Mouse (Mus musculus): Measurements from ENCODE around the gene 5330417H12Rik. TPM values are rescaled to one million over a fixed set of nuclear protein-coding genes. Genes with fewer than 3 reads are reported as not detected.

The 5330417H12Rik gene
- total and polyA plus RNA-seq, 2 experiments from 2014 or later = not detected

GRCm38 (mm10) chr7:107624432-107624831 is 529 bp downstream of the 5330417H12Rik start:
- Histone ChIP-seq H3K36me3 (replicated peaks; ENCODE audit: control insufficient read depth, insufficient read depth, low read length) (no peaks in the 10 kb centered on the region), H3K9ac (replicated peaks; ENCODE audit: low read depth, low read length) (no peak overlapping the region), H3K9me3 (replicated peaks; ENCODE audit: control insufficient read depth, low read length) (no peaks in the 10 kb centered on the region), H3K4me3 (ENCODE audit: low read depth, low read length) (no peak overlapping the region), H3K4me1 (ENCODE audit: control insufficient read depth, insufficient read depth) (no peaks in the 10 kb centered on the region), H3K4me2 (ENCODE audit: low read depth, low read length) (no peak overlapping the region), H3K27me3 (ENCODE audit: control insufficient read depth, insufficient read depth, low read length) (no peaks in the 10 kb centered on the region), H3K27ac (ENCODE audit: low read depth) (no peak overlapping the region)
- DNase-seq (ENCODE audit: low spot score) = no peak
- WGBS = 40% methylated on average over 3 of the region's 3 CpGs
- no peak for TF ChIP-seq EP300 (IDR thresholded peaks at IDR 0.05; ENCODE audit: low read depth)
- no peak for TF ChIP-seq CTCF (IDR thresholded peaks at IDR 0.05; ENCODE audit: low read depth)
- ATAC-seq (ENCODE audit: insufficient read depth, low read depth) = no peak

GRCm38 (mm10) chr7:107620137-107620536 is 4.8 kb downstream of the 5330417H12Rik start:
- Histone ChIP-seq H3K4me3 (ENCODE audit: low read depth, low read length) (no peak overlapping the region), H3K27ac (ENCODE audit: low read depth) (no peak overlapping the region), H3K4me2 (ENCODE audit: low read depth, low read length) (no peak overlapping the region), H3K36me3 (replicated peaks; ENCODE audit: control insufficient read depth, insufficient read depth, low read length) (no peaks in the 10 kb centered on the region), H3K9ac (replicated peaks; ENCODE audit: low read depth, low read length) (no peak overlapping the region), H3K4me1 (ENCODE audit: control insufficient read depth, insufficient read depth) (no peaks in the 10 kb centered on the region), H3K9me3 (replicated peaks; ENCODE audit: control insufficient read depth, low read length) (no peaks in the 10 kb centered on the region), H3K27me3 (ENCODE audit: control insufficient read depth, insufficient read depth, low read length) (no peaks in the 10 kb centered on the region)
- WGBS = 74% methylated on average over 3 of the region's 3 CpGs
- ATAC-seq (ENCODE audit: insufficient read depth, low read depth) (no peak), DNase-seq (ENCODE audit: low spot score) (no peak)
- TF ChIP-seq CTCF (IDR thresholded peaks at IDR 0.05; ENCODE audit: low read depth) (no peak), EP300 (IDR thresholded peaks at IDR 0.05; ENCODE audit: low read depth) (no peak)

- no peaks in the 10 kb centered on the region for H3K36me3 ChIP-seq (replicated peaks; ENCODE audit: control insufficient read depth, insufficient read depth, low read length)
- no peak for TF ChIP-seq CTCF (IDR thresholded peaks at IDR 0.05; ENCODE audit: low read depth)
- TF ChIP-seq EP300 (IDR thresholded peaks at IDR 0.05; ENCODE audit: low read depth) = no peak
- 50% methylated on average over 4 of the region's 4 CpGs for WGBS
- no peak overlapping the region for H3K27ac ChIP-seq (ENCODE audit: low read depth)
- H3K4me3 ChIP-seq (ENCODE audit: low read depth, low read length) = no peak overlapping the region
- no peaks in the 10 kb centered on the region for H3K27me3 ChIP-seq (ENCODE audit: control insufficient read depth, insufficient read depth, low read length)
- DNase-seq (ENCODE audit: low spot score) (no peak), ATAC-seq (ENCODE audit: insufficient read depth, low read depth) (no peak)
- no peaks in the 10 kb centered on the region for H3K4me1 ChIP-seq (ENCODE audit: control insufficient read depth, insufficient read depth)
- H3K9ac ChIP-seq (replicated peaks; ENCODE audit: low read depth, low read length) = no peak overlapping the region
- no peaks in the 10 kb centered on the region for H3K9me3 ChIP-seq (replicated peaks; ENCODE audit: control insufficient read depth, low read length)
- H3K4me2 ChIP-seq (ENCODE audit: low read depth, low read length) = no peak overlapping the region
Measured at GRCm38 (mm10) chr7:107619225-107619624, 5.7 kb downstream of the 5330417H12Rik start.

DNA sequence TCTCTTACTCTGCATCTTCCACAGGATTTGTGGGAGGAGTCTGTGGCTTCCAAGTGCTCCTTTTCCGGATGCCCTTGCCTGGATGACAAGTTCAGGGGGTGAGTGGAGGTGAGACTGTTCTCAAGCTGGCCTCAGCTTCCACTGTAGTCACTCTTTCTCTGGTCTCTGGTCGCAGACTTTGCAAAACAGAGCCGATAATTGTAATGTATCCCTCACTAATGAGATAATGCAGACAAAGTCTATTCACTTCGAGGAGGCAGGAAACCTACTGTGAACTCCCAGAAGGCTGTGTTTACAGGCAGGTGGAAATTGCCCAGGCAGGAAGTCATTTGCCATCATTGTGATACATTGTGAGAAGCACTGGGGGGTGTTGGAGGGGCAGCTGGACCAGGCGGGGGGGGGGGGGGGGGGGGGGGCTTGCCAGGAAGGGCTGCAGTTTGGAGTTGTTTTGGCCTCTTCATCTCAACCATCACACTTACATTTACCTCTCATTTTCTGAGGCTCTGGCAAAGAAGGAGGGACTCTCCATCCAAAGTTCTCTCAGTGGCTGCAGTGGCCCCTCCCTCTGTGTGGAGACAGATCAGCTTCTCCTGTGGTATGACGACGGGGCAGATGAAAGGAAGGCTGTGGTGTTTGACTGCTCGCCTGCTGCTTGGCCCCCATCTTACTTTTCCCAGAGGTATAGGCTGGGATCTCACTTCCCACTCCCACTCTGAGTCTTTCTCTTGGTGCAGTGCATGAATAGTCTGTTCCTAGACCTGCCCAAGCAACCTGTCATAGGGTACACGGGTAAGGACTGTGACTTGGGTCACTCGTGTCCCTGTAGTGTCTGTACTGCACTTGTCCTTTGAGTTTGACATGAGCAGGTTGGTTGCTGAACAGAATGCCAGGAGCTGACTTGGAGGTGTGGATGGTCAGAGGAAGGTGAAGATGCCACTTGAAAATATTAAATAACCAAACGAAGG is 6.7 kb downstream of the 5330417H12Rik start:
- no peaks in the 10 kb centered on the region for H3K4me1 ChIP-seq (ENCODE audit: control insufficient read depth, insufficient read depth)
- H3K27me3 ChIP-seq (ENCODE audit: control insufficient read depth, insufficient read depth, low read length) = no peaks in the 10 kb centered on the region
- ATAC-seq (ENCODE audit: insufficient read depth, low read depth) = no peak
- 31% methylated on average over 11 of the region's 11 CpGs for WGBS
- no peaks in the 10 kb centered on the region for H3K36me3 ChIP-seq (replicated peaks; ENCODE audit: control insufficient read depth, insufficient read depth, low read length)
- H3K9me3 ChIP-seq (replicated peaks; ENCODE audit: control insufficient read depth, low read length) = no peaks in the 10 kb centered on the region
- no peak overlapping the region for H3K4me3 ChIP-seq (ENCODE audit: low read depth, low read length)
- no peak for TF ChIP-seq CTCF (IDR thresholded peaks at IDR 0.05; ENCODE audit: low read depth)
- no peak for DNase-seq (ENCODE audit: low spot score)
- H3K9ac ChIP-seq (replicated peaks; ENCODE audit: low read depth, low read length) = no peak overlapping the region
- no peak overlapping the region for H3K4me2 ChIP-seq (ENCODE audit: low read depth, low read length)
- H3K27ac ChIP-seq (ENCODE audit: low read depth) = no peak overlapping the region

GRCm38 (mm10) chr7:107610880-107611279 is 14.1 kb downstream of the 5330417H12Rik start:
- DNase-seq (ENCODE audit: low spot score) = no peak
- Histone ChIP-seq H3K4me1 (ENCODE audit: control insufficient read depth, insufficient read depth) (no peaks in the 10 kb centered on the region), H3K9me3 (replicated peaks; ENCODE audit: control insufficient read depth, low read length) (no peaks in the 10 kb centered on the region), H3K4me2 (ENCODE audit: low read depth, low read length) (no peak overlapping the region), H3K27ac (ENCODE audit: low read depth) (no peak overlapping the region), H3K4me3 (ENCODE audit: low read depth, low read length) (no peak overlapping the region), H3K27me3 (ENCODE audit: control insufficient read depth, insufficient read depth, low read length) (no peaks in the 10 kb centered on the region), H3K36me3 (replicated peaks; ENCODE audit: control insufficient read depth, insufficient read depth, low read length) (no peaks in the 10 kb centered on the region), H3K9ac (replicated peaks; ENCODE audit: low read depth, low read length) (no peak overlapping the region)
- 63% methylated on average over 5 of the region's 5 CpGs for WGBS
- TF ChIP-seq EP300 (IDR thresholded peaks at IDR 0.05; ENCODE audit: low read depth) (no peak), CTCF (IDR thresholded peaks at IDR 0.05; ENCODE audit: low read depth) (no peak)
- no peak for ATAC-seq (ENCODE audit: insufficient read depth, low read depth)
